Mouse (Mus musculus) liver, adult 2 months (tissue): ENCODE measurements around the gene Fgfr2.

Experiments
- CTCF ChIP-seq: fragments of 200-500 bp; IDR thresholded peaks from 2 replicates; pipeline ENCODE4 v1.5.1; 2011; ENCODE audit warnings: low read depth, low read length, control low read depth
- POLR2A ChIP-seq: fragments of 200-500 bp; IDR thresholded peaks from 2 replicates; pipeline ENCODE4 v1.6.1; 2011; ENCODE audit warnings: low read length, control low read depth; ENCODE audit not compliant: insufficient read depth; ENCODE audit errors: extremely low read depth

DNA sequence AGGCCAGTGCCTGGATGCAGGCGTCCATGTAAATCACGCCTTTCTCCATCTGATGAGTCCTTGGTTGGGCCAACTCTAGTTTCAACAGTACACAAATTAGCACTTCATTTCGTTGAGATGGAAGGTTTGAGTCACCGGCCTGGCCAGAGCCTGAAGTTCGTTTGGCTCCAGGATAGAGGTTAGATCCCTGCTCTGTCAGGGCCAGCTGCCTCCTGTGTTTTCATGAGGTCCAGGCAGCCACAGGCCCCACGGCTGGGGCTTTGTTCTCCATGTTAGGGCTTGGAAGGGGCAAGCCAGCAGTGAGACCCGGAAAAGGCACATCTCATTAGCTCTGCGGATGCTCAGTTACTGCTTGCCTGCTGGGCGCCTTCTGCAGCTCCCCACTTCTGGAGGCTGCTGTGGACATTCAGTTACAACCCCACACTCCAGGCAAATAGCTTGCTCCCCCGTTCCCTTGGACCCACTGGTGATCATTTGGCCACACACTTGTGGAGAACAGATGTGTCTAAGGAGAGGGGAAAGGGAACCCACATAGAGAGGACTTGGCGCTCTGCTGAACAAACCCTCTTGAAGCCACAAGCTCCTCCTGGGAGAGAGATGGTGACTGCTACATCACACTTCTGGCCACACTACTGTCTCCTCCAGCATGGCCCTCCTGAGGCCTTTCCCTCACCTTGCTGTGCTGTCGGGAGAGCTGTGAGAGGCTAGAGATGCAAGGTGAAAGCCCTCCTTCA, 2445.4 kb downstream of the Fgfr2 start:
- TF ChIP-seq CTCF (no peak), POLR2A (no peak)
